Mouse (Mus musculus) hindbrain, embryonic 13.5 days (tissue): ENCODE results near the gene Depdc1b. TPM values are rescaled to one million over a fixed set of nuclear protein-coding genes. Genes with fewer than 3 reads are reported as not detected.

ENCODE experiments used
- ATAC-seq: fragments of 200-750 bp; cut with Nextera tagmentation; 2 replicates; pipeline ENCODE4 v1.8.0; 2017; ENCODE audit warnings: moderate TSS enrichment; ENCODE audit not compliant: low FRiP score
- H3K27ac ChIP-seq: fragments of 300-500 bp; sonication (generic); 2 replicates; pipeline ENCODE4 v1.5.1; 2015; ENCODE audit warnings: inconsistent platforms, mild to moderate bottlenecking, moderate library complexity
- H3K27me3 ChIP-seq: fragments of 300-500 bp; sonication (generic); 2 replicates; pipeline ENCODE4 v1.6.1; 2015; ENCODE audit warnings: mild to moderate bottlenecking, inconsistent platforms
- H3K36me3 ChIP-seq: fragments of 300-500 bp; sonication (generic); 2 replicates; pipeline ENCODE4 v1.6.1; 2015; ENCODE audit warnings: mild to moderate bottlenecking, inconsistent platforms
- H3K4me1 ChIP-seq: fragments of 300-500 bp; sonication (generic); replicated peaks from 2 replicates; pipeline ENCODE4 v1.6.1; 2015; ENCODE audit warnings: inconsistent platforms
- H3K4me2 ChIP-seq: fragments of 300-500 bp; sonication (generic); 2 replicates; pipeline ENCODE4 v1.6.1; 2015; ENCODE audit warnings: inconsistent platforms, mild to moderate bottlenecking, moderate library complexity
- H3K4me3 ChIP-seq: fragments of 300-500 bp; sonication (generic); 2 replicates; pipeline ENCODE4 v1.5.1; 2015; ENCODE audit warnings: mild to moderate bottlenecking, inconsistent platforms
- H3K9ac ChIP-seq: fragments of 300-500 bp; sonication (generic); 2 replicates; pipeline ENCODE4 v1.6.1; 2015; ENCODE audit warnings: mild to moderate bottlenecking, inconsistent platforms
- H3K9me3 ChIP-seq: fragments of 300-500 bp; sonication (generic); 2 replicates; pipeline ENCODE4 v1.6.1; 2016; ENCODE audit warnings: inconsistent platforms
- WGBS: fragments of 180-500 bp; shearing (Covaris S2); methylation state at CpG from one replicate; pipeline ENCODE4 v1.1.7; 2015; 5-methylcytosine and 5-hydroxymethylcytosine counted together
- polyA plus RNA-seq: library from polyadenylated mRNA; unstranded; fragments of >200 nt; fragmentation: Nextera tagmentation; extraction: Ambion mirVana; gene quantifications from 2 replicates; pipeline ENCODE4 v1.2.1, GENCODE M21; 2015

The Depdc1b gene
- polyA plus RNA-seq, 1 experiment from 2014 or later: 2.3 TPM

- Histone ChIP-seq H3K4me3 (no peak overlapping the region), H3K36me3 (no peaks in the 10 kb centered on the region), H3K4me2 (no peak overlapping the region), H3K27ac (peak overlapping the region; percentile 60; the same call in 1 of the 2 replicates), H3K4me1 (peaks cover 6% of the 10 kb centered on the region; the same call in 1 of the 2 replicates), H3K9me3 (no peaks in the 10 kb centered on the region), H3K9ac (no peak overlapping the region), H3K27me3 (no peaks in the 10 kb centered on the region)
- WGBS: 58% methylated on average over 2 of the region's 2 CpGs
- peak; percentile 59; the same call in 1 of the 2 replicates for ATAC-seq
Measured at GRCm38 (mm10) chr13:108429623-108430022, 113.5 kb downstream of the Depdc1b start.

GRCm38 (mm10) chr13:108431776-108432175, 115.6 kb downstream of the Depdc1b start:
- Histone ChIP-seq H3K27ac (no peak overlapping the region), H3K9ac (no peak overlapping the region), H3K9me3 (no peaks in the 10 kb centered on the region), H3K27me3 (no peaks in the 10 kb centered on the region), H3K36me3 (no peaks in the 10 kb centered on the region), H3K4me3 (no peak overlapping the region), H3K4me1 (peaks cover 6% of the 10 kb centered on the region; the same call in 1 of the 2 replicates), H3K4me2 (no peak overlapping the region)
- ATAC-seq: no peak
- 91% methylated on average over 3 of the region's 3 CpGs for WGBS

GRCm38 (mm10) chr13:108435687-108436086, 119.6 kb downstream of the Depdc1b start:
- no peak overlapping the region for H3K9ac ChIP-seq
- no peaks in the 10 kb centered on the region for H3K27me3 ChIP-seq
- H3K27ac ChIP-seq: no peak overlapping the region
- H3K4me2 ChIP-seq: no peak overlapping the region
- no peak overlapping the region for H3K4me3 ChIP-seq
- H3K36me3 ChIP-seq: no peaks in the 10 kb centered on the region
- H3K9me3 ChIP-seq: no peaks in the 10 kb centered on the region
- H3K4me1 ChIP-seq: no peaks in the 10 kb centered on the region
- ATAC-seq: no peak

GRCm38 (mm10) chr13:108437424-108437823, 121.3 kb downstream of the Depdc1b start:
- WGBS: 99% methylated on average over 2 of the region's 2 CpGs
- no peak overlapping the region for H3K4me2 ChIP-seq
- H3K36me3 ChIP-seq: no peaks in the 10 kb centered on the region
- no peak for ATAC-seq
- no peak overlapping the region for H3K4me3 ChIP-seq
- no peaks in the 10 kb centered on the region for H3K4me1 ChIP-seq
- no peak overlapping the region for H3K27ac ChIP-seq
- H3K27me3 ChIP-seq: no peaks in the 10 kb centered on the region
- no peak overlapping the region for H3K9ac ChIP-seq
- no peaks in the 10 kb centered on the region for H3K9me3 ChIP-seq

GRCm38 (mm10) chr13:108439012-108439411, 122.9 kb downstream of the Depdc1b start:
- Histone ChIP-seq H3K27me3 (no peaks in the 10 kb centered on the region), H3K9me3 (no peaks in the 10 kb centered on the region), H3K4me3 (no peak overlapping the region), H3K4me2 (no peak overlapping the region), H3K4me1 (no peaks in the 10 kb centered on the region), H3K27ac (no peak overlapping the region), H3K9ac (no peak overlapping the region), H3K36me3 (no peaks in the 10 kb centered on the region)
- ATAC-seq: no peak
- WGBS: 86% methylated on average over 1 of the region's 1 CpGs

GRCm38 (mm10) chr13:108448348-108448931, 132.3 kb downstream of the Depdc1b start:
- Histone ChIP-seq H3K27me3 (no peaks in the 10 kb centered on the region), H3K36me3 (no peaks in the 10 kb centered on the region), H3K9me3 (no peaks in the 10 kb centered on the region), H3K4me3 (no peak overlapping the region), H3K4me1 (no peaks in the 10 kb centered on the region), H3K9ac (no peak overlapping the region), H3K27ac (no peak overlapping the region), H3K4me2 (no peak overlapping the region)
- WGBS: 86% methylated on average over 11 of the region's 11 CpGs
- ATAC-seq: no peak

- Histone ChIP-seq H3K9ac (no peak within 1 kb of the TSS), H3K9me3 (no peaks in the 10 kb centered on the region), H3K4me2 (no peak within 1 kb of the TSS), H3K4me3 (no peak within 1 kb of the TSS), H3K27ac (no peak within 1 kb of the TSS), H3K36me3 (no peaks in the 10 kb centered on the region), H3K27me3 (no peaks in the 10 kb centered on the region), H3K4me1 (no peaks in the 10 kb centered on the region)
- WGBS: 62% methylated on average over 10 of the region's 10 CpGs
- no peak for ATAC-seq
Measured at GRCm38 (mm10) chr13:108449116-108450097, 133.3 kb downstream of the Depdc1b start, which contains the start of gene Pde4d. Gene Pde4d (plus strand): TSS chr13:108449948.

GRCm38 (mm10) chr13:108451122-108451521, 135.0 kb downstream of the Depdc1b start:
- H3K4me3 ChIP-seq: no peak overlapping the region
- ATAC-seq: no peak
- 91% methylated on average over 2 of the region's 2 CpGs for WGBS
- H3K4me1 ChIP-seq: no peaks in the 10 kb centered on the region
- H3K36me3 ChIP-seq: no peaks in the 10 kb centered on the region
- no peaks in the 10 kb centered on the region for H3K9me3 ChIP-seq
- no peak overlapping the region for H3K4me2 ChIP-seq
- no peak overlapping the region for H3K9ac ChIP-seq
- no peak overlapping the region for H3K27ac ChIP-seq
- no peaks in the 10 kb centered on the region for H3K27me3 ChIP-seq

GRCm38 (mm10) chr13:108453064-108453919, 137.2 kb downstream of the Depdc1b start:
- Histone ChIP-seq H3K27me3 (no peaks in the 10 kb centered on the region), H3K4me3 (no peak overlapping the region), H3K9me3 (no peaks in the 10 kb centered on the region), H3K9ac (no peak overlapping the region), H3K4me1 (no peaks in the 10 kb centered on the region), H3K4me2 (no peak overlapping the region), H3K36me3 (no peaks in the 10 kb centered on the region), H3K27ac (no peak overlapping the region)
- WGBS: 82% methylated on average over 6 of the region's 6 CpGs
- ATAC-seq: no peak

Other genes with a start within 250 kb of the Depdc1b start
- gene Ndufaf2, start 157.7 kb upstream of the Depdc1b start, polyA plus RNA-seq: 77.6 and 88.2 TPM in 2 replicates
- gene Ercc8, start 157.6 kb upstream of the Depdc1b start, polyA plus RNA-seq: 24.8 and 26.7 TPM in 2 replicates
- gene Elovl7, start 101.9 kb upstream of the Depdc1b start, polyA plus RNA-seq: 1.9 and 2.4 TPM in 2 replicates
- 18.6 and 19.0 TPM in 2 replicates for gene Pde4d, start 133.6 kb downstream of the Depdc1b start, polyA plus RNA-seq